Mouse (Mus musculus): ENCODE measurements at regions not wholly inside any gene's neighbourhood (a gene's known extent, or its start where the extent isn't known, plus 50 kb on each side); places are given as distances from the start of the nearest gene placed in this dataset.

GRCm38 (mm10) chr9:112909311-112910101 lies 673.8 kb upstream of the Arpp21 start:
- Histone ChIP-seq H3K27ac (no peak overlapping the region), H3K4me3 (no peak overlapping the region)
- DNase-seq: no peak
- intact Hi-C loops (cut with DNase I): no loop called here
- no peak for TF ChIP-seq CTCF (IDR thresholded peaks at IDR 0.05)

- Histone ChIP-seq H3K27ac (no peak overlapping the region), H3K4me3 (no peak overlapping the region)
- DNase-seq: no peak
- intact Hi-C loops (cut with DNase I): no loop called here
- TF ChIP-seq CTCF (IDR thresholded peaks at IDR 0.05): no peak
Observed at GRCm38 (mm10) chr9:112905955-112906354, 670.2 kb upstream of the Arpp21 start.

GRCm38 (mm10) chr9:112864921-112865320 lies 629.2 kb upstream of the Arpp21 start:
- no peak overlapping the region for H3K27ac ChIP-seq
- TF ChIP-seq CTCF (IDR thresholded peaks at IDR 0.05): no peak
- intact Hi-C loops (cut with DNase I): no loop called here
- H3K4me3 ChIP-seq: no peak overlapping the region
- DNase-seq: no peak

GRCm38 (mm10) chr9:112861136-112861535 lies 625.4 kb upstream of the Arpp21 start:
- Histone ChIP-seq H3K27ac (no peak overlapping the region), H3K4me3 (no peak overlapping the region)
- intact Hi-C loops (cut with DNase I): no loop called here
- no peak for DNase-seq
- TF ChIP-seq CTCF (IDR thresholded peaks at IDR 0.05): no peak

GRCm38 (mm10) chr9:112860307-112860893 lies 624.7 kb upstream of the Arpp21 start:
- intact Hi-C loops (cut with DNase I): no loop called here
- DNase-seq: no peak
- no peak overlapping the region for H3K27ac ChIP-seq
- no peak overlapping the region for H3K4me3 ChIP-seq
- no peak for TF ChIP-seq CTCF (IDR thresholded peaks at IDR 0.05)

- no peak overlapping the region for H3K27ac ChIP-seq
- TF ChIP-seq CTCF (IDR thresholded peaks at IDR 0.05): no peak
- intact Hi-C loops (cut with DNase I): no loop called here
Observed at GRCm38 (mm10) chr9:112841473-112841872, 605.7 kb upstream of the Arpp21 start.

GRCm38 (mm10) chr9:112839071-112839793 lies 603.5 kb upstream of the Arpp21 start:
- H3K4me3 ChIP-seq: no peak overlapping the region

More at GRCm38 (mm10) chr9:112841473-112841872, 605.7 kb upstream of the Arpp21 start:
- no peak overlapping the region for H3K4me3 ChIP-seq
- no peak for DNase-seq

GRCm38 (mm10) chr9:112837563-112837962 lies 601.8 kb upstream of the Arpp21 start:
- Histone ChIP-seq H3K27ac (no peak overlapping the region), H3K4me3 (no peak overlapping the region)
- intact Hi-C loops (cut with DNase I): no loop called here
- no peak for DNase-seq
- TF ChIP-seq CTCF (IDR thresholded peaks at IDR 0.05): no peak

More at GRCm38 (mm10) chr9:112839071-112839793, 603.5 kb upstream of the Arpp21 start:
- intact Hi-C loops (cut with DNase I): no loop called here
- H3K27ac ChIP-seq: no peak overlapping the region
- DNase-seq: no peak
- TF ChIP-seq CTCF (IDR thresholded peaks at IDR 0.05): no peak

GRCm38 (mm10) chr9:112834441-112835245 lies 598.9 kb upstream of the Arpp21 start:
- DNase-seq: no peak
- Histone ChIP-seq H3K4me3 (no peak overlapping the region), H3K27ac (no peak overlapping the region)
- TF ChIP-seq CTCF (IDR thresholded peaks at IDR 0.05): no peak
- intact Hi-C loops (cut with DNase I): no loop called here

GRCm38 (mm10) chr9:112831102-112831501 lies 595.4 kb upstream of the Arpp21 start:
- Histone ChIP-seq H3K27ac (no peak overlapping the region), H3K4me3 (no peak overlapping the region)
- no peak for DNase-seq
- intact Hi-C loops (cut with DNase I): no loop called here
- no peak for TF ChIP-seq CTCF (IDR thresholded peaks at IDR 0.05)

GRCm38 (mm10) chr9:112828602-112829001 lies 592.9 kb upstream of the Arpp21 start:
- Histone ChIP-seq H3K4me3 (no peak overlapping the region), H3K27ac (no peak overlapping the region)
- TF ChIP-seq CTCF (IDR thresholded peaks at IDR 0.05): no peak
- intact Hi-C loops (cut with DNase I): no loop called here
- DNase-seq: no peak

- no peak overlapping the region for H3K27ac ChIP-seq
- no peak for TF ChIP-seq CTCF (IDR thresholded peaks at IDR 0.05)
Observed at GRCm38 (mm10) chr9:112826592-112826991, 590.9 kb upstream of the Arpp21 start.

More at GRCm38 (mm10) chr9:112826592-112826991, 590.9 kb upstream of the Arpp21 start:
- H3K4me3 ChIP-seq: no peak overlapping the region
- DNase-seq: no peak
- intact Hi-C loops (cut with DNase I): no loop called here
